Mouse (Mus musculus) layer of hippocampus, adult 9-11 months (tissue): ENCODE measurements around the gene Slc17a2.
"Not testable (repeated sequence)": the region's sequence is repeated elsewhere in the genome, so short reads cannot be mapped to it uniquely, and the experiment has no call there.

Experiments used
- DNase-seq: peaks from one replicate; pipeline ENCODE4 v3.0.0; 2022

Slc17a2 gene

DNA sequence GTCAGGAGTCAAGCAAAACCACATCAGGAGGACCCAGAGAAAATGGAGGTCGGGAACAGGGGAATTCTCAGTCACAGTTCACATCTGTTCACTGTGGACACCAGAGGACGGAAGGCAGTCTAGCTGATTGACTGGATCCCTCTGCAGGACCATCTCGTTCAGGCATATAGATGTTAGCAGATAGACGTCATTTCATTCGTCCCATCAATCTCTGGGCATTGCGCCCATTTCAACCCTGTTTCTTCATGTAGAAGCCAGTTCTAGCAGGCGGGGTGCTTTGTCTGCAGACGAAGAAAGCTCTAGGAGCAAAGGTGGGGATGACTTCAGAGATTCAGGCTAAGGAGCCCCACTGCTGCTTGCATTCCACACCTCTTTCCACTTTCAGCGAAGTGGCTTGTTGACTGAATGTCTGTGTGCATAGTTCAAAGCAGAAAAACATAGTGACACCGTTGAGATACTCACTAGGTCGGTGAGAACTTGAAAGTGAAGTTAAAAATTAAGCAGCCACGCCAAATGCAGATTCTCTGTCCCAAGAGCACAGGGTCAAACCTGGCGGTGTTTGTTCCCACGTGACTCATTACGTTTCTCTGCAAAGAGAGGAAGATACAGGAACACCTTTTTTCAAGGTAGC lies at the start of gene Slc17a2:
Gene Slc17a2 (plus strand): TSS at position 572 of the 631 bp plus-strand sequence.
- DNase-seq, result no peak

DNA sequence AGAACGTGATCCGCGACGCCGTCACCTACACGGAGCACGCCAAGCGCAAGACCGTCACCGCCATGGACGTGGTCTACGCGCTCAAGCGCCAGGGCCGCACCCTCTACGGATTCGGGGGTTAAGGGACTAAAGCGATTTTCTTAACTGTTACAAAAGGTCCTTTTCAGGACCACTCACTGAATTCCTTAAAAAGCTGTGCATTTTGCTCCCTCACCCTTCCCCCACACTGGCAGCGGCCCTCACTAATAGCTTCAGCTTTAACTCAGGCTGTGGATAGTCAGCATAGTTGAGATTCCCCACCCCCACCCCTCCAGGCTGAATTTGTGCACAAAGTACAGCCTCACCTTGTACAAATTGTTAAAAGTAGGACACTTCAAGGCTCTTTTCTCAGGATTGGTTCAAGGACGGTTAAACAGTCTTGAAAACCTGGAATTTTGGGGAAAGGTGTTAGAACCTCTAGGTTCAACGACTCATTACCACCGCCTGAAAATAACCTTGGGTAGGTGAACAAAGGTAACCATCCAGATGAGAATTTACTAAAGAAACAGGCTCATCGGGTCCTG lies 49.5 kb upstream of the Slc17a2 start:
- DNase-seq, result no peak

DNA sequence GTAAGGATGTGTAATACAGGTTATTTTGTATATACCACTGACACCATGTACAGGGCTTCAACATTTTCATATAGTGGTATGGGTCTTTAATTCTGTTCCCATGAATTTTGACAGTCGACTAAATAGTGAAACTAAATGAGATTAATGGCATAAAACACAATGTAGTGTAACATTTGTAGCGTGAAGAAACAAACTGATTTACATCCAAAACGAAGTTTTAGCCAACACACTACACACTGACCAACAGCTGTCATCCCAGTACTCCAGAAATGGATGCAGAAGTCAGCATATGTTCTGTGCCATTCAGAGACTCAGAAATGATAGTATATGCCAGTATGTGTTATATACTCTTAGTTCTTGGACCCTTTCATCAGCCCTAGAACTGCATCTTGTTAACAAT lies 48.9 kb upstream of the Slc17a2 start:
- DNase-seq, result no peak

DNA sequence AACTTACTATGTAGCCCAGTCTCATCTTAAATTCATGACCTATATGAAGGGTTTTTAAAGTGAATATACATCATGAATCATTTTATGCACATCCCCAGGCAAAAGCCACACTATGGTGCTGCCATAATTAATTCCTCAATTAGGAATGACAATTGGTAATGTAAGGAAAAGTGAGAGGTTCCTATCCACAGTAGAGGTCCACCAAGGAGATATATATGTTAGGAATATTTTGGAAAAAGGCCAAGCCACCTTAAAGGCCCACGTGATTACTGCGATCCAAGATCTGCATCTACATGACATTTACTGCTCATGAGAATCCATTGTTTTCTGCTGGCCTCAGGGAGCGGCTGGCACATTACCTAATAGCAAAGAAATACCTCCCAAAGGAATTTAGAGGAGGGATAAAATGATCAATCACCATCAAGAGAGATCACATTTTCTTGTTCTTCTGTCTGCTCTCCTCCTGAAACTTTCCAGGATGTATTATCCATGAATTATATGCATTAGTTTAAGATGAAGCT lies 47.5 kb upstream of the Slc17a2 start:
- no peak for DNase-seq

DNA sequence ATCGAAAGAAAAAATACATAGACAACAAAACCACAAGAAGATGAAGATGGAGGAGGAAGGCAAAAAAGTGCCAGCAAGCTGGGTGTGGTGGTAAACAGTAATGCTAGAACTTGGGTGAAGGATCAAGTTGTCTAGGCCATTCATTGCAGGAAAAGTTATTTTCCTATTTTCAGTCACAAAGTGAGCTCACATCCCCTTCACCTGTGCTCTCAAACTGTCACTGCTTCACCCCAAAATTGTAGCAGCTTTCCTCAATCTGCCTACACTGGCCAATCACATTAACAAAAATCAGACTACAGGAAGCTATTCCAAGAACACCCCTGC lies 46.9 kb upstream of the Slc17a2 start:
- no peak for DNase-seq

DNA sequence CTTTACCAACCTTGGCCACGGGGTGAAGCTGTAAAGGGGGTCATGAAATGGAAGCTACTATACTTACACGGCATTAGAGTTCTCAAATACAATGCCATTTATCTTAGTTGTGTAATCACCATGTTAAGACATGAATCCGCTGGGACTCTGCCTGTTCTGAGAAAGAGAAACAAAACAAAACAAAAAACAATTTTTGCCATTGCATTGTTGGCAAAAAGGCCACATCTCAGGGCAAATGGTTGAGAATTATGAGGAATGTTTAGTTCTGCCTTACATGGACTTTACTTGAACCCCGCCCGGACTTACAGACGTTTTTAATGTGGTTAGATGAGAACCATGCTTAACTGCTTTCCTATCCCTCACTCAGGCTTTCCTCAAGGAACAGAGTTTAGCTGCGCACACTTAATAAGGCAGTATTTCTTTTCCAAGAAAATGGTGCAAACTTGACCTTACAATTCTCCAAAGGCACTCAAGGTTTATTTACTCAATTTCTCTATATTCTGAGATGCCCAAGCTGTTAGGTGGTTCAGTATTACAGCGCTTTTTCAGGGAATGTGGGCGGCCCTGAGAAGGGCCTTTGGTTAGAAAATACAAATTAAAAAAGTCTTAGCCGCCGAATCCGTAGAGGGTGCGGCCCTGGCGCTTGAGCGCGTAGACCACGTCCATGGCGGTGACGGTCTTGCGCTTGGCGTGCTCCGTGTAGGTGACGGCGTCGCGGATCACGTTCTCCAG lies 46.4 kb upstream of the Slc17a2 start:
- no peak for DNase-seq

DNA sequence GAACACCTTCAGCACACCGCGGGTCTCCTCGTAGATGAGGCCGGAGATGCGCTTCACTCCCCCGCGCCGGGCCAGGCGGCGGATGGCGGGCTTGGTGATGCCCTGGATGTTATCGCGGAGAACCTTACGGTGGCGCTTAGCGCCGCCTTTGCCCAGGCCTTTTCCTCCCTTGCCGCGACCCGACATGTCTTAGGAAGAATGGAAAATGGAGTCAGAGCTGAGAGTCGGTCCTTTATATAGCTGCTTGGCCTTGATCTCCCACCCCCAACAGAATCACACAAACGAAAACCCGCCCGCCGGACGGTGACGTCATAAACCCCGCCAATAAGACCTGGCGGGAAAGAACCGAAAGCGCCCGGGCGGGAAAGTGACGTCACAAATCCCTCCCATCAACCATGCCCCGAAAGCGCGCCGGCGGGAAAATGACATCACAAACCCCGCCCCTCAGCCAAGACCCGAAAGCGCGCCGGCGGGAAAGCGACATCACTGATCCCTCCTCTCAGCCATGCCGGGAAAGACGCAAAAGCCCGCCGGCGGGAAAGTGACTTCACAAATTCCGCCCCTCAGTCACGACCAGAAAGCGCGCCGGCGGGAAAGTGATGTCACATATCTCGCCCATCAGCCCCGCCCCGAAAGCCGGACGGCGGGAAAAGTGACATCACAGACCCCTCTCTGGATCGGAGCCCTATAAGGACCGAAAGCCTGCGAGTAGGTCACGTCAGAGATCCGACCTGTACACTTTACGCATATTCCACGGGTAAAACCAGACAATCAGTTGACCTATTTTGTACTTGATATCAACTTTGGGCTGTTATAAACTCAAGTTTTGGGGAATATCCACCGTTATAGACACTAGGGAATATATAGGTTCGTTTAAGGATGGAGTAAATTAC lies 45.6 kb upstream of the Slc17a2 start, which contains the start of gene Hist1h4a:
Gene Hist1h4a (minus strand): TSS at position 259 of the 893 bp plus-strand sequence.
- DNase-seq, result peak; percentile 98

DNA sequence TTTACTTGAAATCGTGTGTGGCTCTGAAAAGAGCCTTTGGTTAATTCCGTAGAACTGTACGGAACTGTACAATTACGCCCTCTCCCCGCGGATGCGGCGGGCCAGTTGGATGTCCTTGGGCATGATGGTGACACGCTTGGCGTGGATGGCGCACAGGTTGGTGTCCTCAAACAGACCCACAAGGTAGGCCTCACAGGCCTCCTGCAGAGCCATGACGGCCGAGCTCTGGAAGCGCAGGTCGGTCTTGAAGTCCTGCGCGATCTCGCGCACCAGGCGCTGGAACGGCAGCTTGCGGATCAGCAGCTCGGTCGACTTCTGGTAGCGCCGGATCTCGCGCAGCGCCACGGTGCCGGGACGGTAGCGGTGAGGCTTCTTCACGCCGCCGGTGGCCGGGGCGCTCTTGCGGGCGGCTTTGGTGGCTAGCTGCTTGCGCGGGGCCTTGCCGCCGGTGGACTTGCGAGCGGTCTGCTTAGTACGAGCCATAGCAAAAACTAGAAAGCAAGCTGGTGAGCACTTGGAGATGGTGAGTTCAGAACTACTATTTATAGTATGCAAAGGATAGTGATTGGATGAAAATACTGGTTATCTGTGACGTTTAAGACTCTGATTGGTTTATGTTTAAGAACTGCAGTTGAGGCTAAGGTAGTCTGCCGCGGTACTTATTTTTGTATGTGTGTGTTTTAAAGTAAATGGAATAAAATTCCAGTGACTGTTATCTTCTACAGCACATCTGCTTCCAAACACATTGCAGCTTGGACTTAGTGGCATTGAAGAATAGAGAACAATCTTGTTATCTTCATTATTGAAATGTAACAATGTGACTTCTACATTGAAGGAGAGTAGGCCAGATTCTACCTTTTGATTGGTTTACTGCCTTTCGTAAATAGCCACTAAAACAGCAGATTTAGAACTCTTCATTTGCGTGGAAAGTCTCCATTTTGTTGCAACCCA lies 44.6 kb upstream of the Slc17a2 start, which contains the start of gene Hist1h3a:
Gene Hist1h3a (minus strand): TSS at position 516 of the 951 bp plus-strand sequence.
- peak; percentile 74 for DNase-seq

DNA sequence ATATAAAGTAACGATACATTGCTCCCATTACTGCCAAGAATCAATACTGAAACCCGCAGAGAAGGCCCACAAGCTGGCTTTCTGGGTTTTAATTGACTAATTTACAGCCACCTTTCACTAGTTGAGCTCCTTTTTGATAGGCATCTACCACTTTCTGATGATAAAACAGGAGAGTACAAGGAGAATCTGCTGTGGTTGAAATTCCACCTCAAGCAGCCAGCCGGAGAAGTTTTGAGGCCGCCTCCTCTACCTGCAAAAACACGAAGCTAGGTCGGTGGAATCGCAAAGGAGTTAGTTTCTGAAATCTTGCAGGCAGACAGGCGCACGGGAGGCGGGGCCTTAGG lies 43.6 kb upstream of the Slc17a2 start:
- DNase-seq, result no peak

DNA sequence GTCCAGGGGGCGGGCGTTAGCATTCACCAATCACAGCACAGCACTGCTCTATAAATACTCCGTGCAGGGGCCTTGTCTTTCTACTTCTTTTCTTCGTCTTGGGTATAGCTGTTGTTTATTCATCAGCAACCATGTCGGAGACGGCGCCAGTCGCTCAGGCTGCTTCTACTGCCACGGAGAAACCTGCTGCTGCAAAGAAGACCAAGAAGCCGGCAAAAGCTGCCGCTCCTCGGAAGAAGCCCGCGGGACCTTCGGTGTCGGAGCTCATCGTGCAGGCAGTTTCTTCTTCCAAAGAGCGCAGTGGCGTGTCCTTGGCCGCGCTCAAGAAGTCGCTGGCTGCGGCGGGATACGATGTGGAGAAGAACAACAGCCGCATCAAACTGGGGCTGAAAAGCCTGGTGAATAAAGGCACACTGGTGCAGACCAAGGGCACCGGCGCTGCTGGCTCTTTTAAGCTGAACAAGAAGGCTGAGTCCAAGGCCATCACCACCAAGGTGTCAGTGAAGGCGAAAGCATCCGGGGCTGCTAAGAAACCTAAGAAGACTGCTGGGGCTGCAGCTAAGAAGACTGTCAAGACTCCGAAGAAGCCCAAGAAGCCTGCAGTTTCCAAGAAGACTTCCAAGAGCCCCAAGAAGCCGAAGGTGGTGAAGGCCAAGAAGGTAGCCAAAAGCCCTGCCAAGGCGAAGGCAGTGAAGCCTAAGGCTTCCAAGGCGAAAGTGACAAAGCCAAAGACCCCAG lies 43.0 kb upstream of the Slc17a2 start, which contains the start of gene Hist1h1a:
Gene Hist1h1a (plus strand): TSS at position 81 of the 738 bp plus-strand sequence.
- peak; percentile 85 for DNase-seq

DNA sequence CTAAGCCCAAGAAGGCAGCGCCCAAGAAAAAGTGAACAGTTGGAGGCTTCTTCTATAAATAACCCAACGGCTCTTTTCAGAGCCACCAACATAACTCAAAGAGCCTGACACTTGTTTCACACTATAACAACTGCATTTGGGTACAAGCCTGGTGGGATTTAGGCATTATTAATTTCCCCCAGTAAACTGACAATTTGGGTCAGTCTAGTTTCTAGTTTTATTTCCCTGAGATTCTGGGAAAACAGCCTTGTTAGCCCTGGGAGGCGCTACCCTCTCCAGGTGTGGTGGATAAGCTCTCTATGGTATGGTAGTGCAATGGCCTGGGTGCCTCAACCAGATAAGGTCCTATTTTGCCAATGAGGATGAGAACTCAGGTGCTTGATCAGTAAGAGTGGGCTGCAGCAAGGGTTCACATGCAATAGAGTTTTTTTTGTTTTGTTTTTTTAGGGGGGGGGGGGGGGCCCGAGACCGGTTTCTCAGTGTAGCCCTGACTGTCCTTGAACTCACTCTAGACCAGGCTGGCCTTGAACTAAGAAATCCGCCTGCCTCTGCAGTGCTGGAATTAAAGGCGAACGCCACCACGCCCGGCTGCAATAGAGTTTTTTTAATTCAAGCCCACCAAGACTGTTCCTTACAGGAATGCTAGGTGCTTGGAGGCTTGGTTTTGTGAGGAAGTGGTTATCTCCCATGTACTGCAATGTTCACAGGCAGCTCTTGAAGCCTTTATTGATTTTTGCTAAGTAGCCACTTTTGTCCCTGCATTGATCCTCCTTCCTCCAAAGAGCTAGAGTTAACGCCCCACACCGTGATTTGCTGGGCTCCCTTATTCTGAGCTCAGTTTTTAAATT lies 42.2 kb upstream of the Slc17a2 start:
- DNase-seq, result no peak

DNA sequence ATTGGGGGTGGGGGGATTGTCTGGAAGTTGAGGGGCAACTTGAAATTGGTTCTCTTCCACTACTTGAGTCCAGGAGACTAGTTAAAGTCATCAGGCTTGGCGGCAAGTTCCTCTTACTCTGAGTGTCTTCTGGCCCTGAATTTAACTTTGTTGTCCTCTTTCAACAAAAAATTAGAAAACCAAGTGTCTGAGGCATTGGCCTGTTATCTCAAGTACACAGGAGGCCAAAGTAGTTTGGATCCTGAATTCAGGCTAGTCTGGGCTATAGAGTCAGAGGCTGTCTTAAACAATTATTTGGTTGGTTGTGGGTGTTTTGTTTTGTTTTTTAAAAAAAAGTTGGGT lies 41.6 kb upstream of the Slc17a2 start:
- DNase-seq, result no peak

DNA sequence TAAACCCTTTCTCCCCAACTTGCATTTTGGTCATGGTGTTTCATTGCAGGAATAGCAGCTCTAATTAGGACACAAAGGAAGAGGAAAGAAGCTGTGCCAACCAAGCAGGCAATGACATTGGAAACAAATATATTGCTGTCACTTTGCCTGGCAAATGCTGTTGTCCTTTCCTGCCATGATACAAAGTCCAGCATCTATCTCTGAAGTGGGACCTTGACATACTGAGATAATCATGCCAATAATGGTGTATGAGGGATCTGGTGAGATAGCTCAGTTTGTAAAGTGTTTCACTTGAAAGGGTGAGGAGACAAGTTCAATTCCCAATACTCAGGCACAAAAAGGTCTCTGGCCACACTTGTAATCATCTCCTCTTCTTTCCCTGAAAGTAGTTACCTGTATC lies 40.0 kb upstream of the Slc17a2 start:
- DNase-seq, result no peak

DNA sequence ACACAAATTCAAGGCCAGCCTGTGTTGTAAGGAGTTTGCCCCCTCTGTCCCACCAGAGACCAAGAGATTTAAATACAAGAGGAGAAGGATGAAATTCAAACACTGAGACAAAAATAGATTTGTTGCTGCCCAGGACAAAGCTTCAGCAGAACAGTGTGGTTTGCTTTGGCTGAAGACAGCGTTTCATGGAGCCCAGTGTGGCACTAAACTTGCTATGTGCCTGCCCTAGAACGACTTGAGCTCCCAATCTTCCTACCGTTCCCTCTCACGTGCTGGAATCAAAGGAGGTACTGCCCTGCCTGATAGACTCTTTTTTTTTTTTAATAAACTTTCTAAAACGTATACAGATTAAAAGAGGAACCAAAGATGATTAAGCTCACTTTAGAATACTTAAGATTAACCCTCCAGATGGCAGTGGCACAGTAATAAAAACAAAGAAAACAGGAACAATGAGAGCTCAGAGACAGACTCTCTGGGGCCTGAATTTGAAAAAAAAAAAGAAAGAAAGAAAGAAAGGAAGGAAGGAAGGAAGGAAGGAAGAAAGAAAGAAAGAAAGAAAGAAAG lies 37.9 kb upstream of the Slc17a2 start:
- DNase-seq, result no peak

DNA sequence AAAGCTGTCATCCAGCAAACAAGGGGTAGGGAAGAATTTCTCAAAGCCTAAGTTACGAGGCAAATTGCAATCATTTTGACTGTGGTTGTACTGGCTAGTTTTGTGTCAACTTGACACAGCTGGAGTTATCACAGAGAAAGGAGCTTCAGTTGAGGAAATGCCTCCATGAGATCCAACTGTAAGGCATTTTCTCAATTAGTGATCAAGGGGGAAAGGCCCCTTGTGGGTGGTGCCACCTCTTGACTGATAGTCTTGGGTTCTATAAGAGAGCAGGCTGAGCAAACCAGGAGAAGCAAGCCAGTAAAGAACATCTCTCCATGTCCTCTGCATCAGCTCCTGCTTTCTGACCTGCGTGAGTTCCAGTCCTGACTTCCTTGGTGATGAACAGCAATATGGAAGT lies 37.2 kb upstream of the Slc17a2 start, which contains the start of gene Trim38:
Gene Trim38 (plus strand): TSS at position 301 of the 400 bp plus-strand sequence.
- DNase-seq, result not testable (repeated sequence)

DNA sequence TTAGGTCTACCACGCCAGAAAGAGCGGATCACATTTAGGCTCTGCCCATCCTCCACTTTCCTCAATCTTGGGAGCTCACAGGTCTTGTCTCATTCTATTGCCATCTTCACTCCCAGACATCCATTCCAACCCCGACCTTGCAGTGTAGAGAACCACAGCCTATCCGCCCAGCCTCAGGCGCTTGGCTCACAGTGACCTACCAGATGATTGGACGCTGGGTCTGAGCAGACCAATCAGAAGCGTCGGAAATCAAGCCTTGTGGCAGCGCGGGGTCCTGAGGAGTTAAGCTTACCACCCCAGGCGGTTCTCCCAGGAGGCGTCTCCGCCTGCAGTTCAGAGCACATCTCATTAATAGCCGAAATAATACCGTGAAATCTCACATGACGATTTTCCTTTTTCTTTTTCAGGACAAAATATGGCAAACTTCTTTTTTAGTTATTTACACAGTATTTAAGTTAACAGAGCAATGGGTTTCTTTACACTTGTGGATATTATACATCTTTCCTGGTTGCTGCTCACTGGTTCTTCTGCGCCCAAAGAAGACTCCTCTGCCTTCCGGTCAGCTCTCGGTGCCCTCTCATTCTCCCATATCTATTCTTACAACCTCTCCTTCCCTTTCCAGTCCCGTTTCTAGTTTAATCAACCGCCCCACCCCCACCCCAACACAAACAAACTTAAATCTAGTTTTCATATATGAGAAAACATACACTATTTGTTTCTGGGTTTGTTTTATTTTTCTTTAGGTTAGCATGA lies 34.1 kb upstream of the Slc17a2 start:
- DNase-seq, result peak; percentile 49

DNA sequence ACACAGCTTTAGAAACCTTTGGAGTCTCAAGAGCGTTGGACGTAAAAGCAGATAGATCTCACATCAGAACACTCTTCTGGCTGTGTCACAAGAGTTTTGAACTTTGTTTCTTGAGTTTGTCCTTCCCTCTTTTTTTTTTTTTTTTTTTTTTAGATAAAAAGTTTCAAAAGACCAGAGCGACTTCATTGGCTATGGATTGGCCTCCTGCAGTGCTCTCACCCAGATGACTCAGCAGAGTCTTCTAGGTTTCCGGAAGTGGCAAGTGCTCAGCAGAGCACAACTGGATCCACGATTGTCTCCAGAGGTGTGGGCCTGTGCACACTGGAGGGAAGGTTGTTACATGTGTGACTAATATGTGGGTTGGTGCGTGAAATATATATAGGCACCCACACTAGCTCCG lies 28.5 kb upstream of the Slc17a2 start:
- DNase-seq, result no peak

DNA sequence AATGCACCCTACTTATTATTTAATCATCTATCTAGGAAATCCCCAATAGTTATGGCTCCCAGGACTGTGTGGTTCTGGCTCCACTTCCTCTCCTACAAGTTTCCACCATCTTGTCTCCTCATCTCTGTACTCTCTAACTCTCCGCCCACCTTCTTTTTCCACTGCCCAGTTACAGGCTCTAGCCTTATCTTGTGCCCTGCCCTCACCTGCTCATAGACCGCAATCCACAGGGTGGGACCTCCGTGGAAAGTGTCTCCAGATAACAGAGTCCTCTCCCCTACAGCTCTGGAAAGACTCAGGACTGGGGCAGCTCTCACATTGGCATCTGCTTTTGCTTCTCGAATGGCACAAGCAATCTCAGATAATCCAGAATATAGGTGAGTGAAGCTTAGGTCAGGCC lies 27.8 kb upstream of the Slc17a2 start:
- DNase-seq, result no peak

DNA sequence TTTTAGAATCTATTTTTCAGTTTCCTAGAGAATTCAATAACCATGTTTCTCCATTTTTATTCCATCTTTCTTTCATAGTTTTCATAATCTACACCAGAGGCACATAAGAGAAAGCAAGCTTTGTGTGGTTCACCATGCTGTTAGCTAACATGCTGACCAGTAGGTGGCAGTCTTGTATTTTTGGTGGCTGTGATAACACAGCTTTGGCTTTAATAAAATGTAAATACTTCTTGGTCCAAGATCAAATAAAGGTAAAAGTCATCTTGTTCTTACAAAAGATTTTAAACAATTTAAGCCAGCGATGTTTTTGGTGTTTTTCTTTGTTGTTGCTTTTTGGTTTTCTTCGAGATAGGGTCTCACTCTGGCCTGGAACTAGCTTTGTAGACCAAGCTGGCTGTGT lies 14.3 kb upstream of the Slc17a2 start:
- DNase-seq, result peak; percentile 23
